Mouse (Mus musculus): ENCODE measurements around the gene Slc36a2.

The Slc36a2 gene

GRCm38 (mm10) chr11:55184733-55185291 lies at the start of gene Slc36a2:
Gene Slc36a2 (minus strand): TSS chr11:55185077.
- DNase-seq = no peak

GRCm38 (mm10) chr11:55234288-55234687 lies 49.4 kb upstream of the Slc36a2 start:
- DNase-seq = no peak

- no peak for DNase-seq
Observed at GRCm38 (mm10) chr11:55231034-55231433, 46.2 kb upstream of the Slc36a2 start.

- no peak for DNase-seq
Observed at GRCm38 (mm10) chr11:55221306-55221705, 36.4 kb upstream of the Slc36a2 start.

- DNase-seq = no peak
Observed at GRCm38 (mm10) chr11:55218473-55218872, 33.6 kb upstream of the Slc36a2 start.

GRCm38 (mm10) chr11:55217880-55218279 lies 33.0 kb upstream of the Slc36a2 start:
- no peak for DNase-seq

- DNase-seq = no peak
Observed at GRCm38 (mm10) chr11:55217418-55217817, 32.5 kb upstream of the Slc36a2 start.

- no peak for DNase-seq
Observed at GRCm38 (mm10) chr11:55216830-55217229, 32.0 kb upstream of the Slc36a2 start.

GRCm38 (mm10) chr11:55216061-55216460 lies 31.2 kb upstream of the Slc36a2 start:
- DNase-seq = no peak

- DNase-seq = no peak
Observed at GRCm38 (mm10) chr11:55214978-55215377, 30.1 kb upstream of the Slc36a2 start.

GRCm38 (mm10) chr11:55214161-55214560 lies 29.3 kb upstream of the Slc36a2 start:
- no peak for DNase-seq

GRCm38 (mm10) chr11:55213518-55213917 lies 28.6 kb upstream of the Slc36a2 start:
- DNase-seq = no peak

- DNase-seq = no peak
Observed at GRCm38 (mm10) chr11:55209626-55210353, 24.9 kb upstream of the Slc36a2 start.

- no peak for DNase-seq
Observed at GRCm38 (mm10) chr11:55209032-55209431, 24.2 kb upstream of the Slc36a2 start.

GRCm38 (mm10) chr11:55208001-55208690 lies 23.3 kb upstream of the Slc36a2 start:
- no peak for DNase-seq

GRCm38 (mm10) chr11:55204602-55205001 lies 19.7 kb upstream of the Slc36a2 start:
- peak in 1 of 2 experiments; percentile 13 for DNase-seq

- DNase-seq = peak; percentile 95 to 96
Observed at GRCm38 (mm10) chr11:55204159-55204596, 19.3 kb upstream of the Slc36a2 start, which contains the start of gene Slc36a1. Gene Slc36a1 (plus strand): TSS chr11:55204350.

GRCm38 (mm10) chr11:55197740-55198510 lies 13.0 kb upstream of the Slc36a2 start:
- peak in 1 of 2 experiments; percentile 7 for DNase-seq

- DNase-seq = no peak
Observed at GRCm38 (mm10) chr11:55197086-55197485, 12.2 kb upstream of the Slc36a2 start.

- DNase-seq = no peak
Observed at GRCm38 (mm10) chr11:55190216-55190615, 5.3 kb upstream of the Slc36a2 start.

- DNase-seq = no peak
Observed at GRCm38 (mm10) chr11:55187777-55188176, 2.9 kb upstream of the Slc36a2 start.

GRCm38 (mm10) chr11:55187292-55187691 lies 2.4 kb upstream of the Slc36a2 start:
- no peak for DNase-seq

- no peak for DNase-seq
Observed at GRCm38 (mm10) chr11:55184246-55184645, 631 bp downstream of the Slc36a2 start.

Data from thymus, postnatal 36 days (tissue).